Mouse (Mus musculus) E14TG2a.4 (cell line): ENCODE data around the gene Mtmr14.

Experiments used
- CTCF ChIP-seq: conservative IDR thresholded peaks from 2 replicates; pipeline ENCODE4 v1.5.1; 2014; ENCODE audit warnings: low read length
- NANOG ChIP-seq: IDR thresholded peaks from 2 replicates; pipeline ENCODE4 v1.6.1; 2014; ENCODE audit warnings: borderline replicate concordance, low read length, mixed read lengths
- POU5F1 ChIP-seq: IDR thresholded peaks from 2 replicates; pipeline ENCODE4 v1.6.1; 2014; ENCODE audit warnings: low read length, borderline replicate concordance

DNA sequence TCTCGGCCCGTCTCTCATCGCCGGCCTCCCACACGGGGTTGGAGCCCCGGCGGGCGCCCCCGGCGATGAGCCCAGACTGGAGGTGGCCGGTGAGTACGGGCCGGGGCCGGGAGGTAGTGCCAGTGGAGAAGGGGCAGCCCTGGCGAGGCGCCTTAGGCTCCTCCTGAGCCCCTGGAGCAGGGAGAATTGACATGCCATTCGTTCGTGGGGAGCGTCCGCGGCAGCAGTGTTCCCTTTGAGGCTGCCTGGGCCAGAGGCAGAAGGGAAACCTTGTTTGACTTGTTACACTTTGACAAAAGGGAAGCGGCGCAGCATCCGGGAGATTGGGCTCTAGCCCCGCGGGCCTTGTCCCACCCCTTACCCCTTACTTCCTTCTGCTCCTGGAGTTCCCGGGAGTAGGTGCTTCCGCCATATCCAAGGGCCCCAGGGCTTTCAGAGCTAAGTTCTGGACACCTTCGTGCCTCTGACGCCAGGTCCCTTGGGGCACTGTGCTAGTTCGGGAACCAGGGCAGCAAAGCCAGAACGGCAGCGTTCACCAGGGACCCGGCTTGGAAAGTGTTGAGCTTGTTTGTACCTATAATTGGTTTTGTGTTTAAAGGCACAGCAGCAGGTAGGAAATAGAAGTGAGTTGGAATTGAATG, 70.0 kb downstream of the Mtmr14 start:
- TF ChIP-seq CTCF (no peak), NANOG (no peak), POU5F1 (no peak)
